Mouse (Mus musculus) left cerebral cortex, postnatal 14 days (tissue): Measurements from ENCODE around the gene Hinfp. TPM values are rescaled to one million over a fixed set of nuclear protein-coding genes. Genes with fewer than 3 reads are reported as not detected.
"Not testable (repeated sequence)": the region's sequence is repeated elsewhere in the genome, so short reads cannot be mapped to it uniquely, and the experiment has no call there.

Experiments
- DNase-seq, 2 experiments: peaks; one replicate each; pipeline ENCODE4 v3.0.0; 2021 to 2022; ENCODE audit warnings: low spot score in 2 of 2, mixed read lengths in 1 of 2
- intact Hi-C: fragments of 180-260 bp; cut with DNase I; formaldehyde crosslinking; loops from one replicate; pipeline ENCODE4 v1.15.1; 2025
- total RNA-seq, 2 experiments: library from RNA; stranded (reverse); gene quantifications; 2 replicates each; pipeline ENCODE4 v1.2.3; 2021

Hinfp gene
- total RNA-seq, 2 experiments from 2014 or later = 22.6 to 27.7 TPM

DNA sequence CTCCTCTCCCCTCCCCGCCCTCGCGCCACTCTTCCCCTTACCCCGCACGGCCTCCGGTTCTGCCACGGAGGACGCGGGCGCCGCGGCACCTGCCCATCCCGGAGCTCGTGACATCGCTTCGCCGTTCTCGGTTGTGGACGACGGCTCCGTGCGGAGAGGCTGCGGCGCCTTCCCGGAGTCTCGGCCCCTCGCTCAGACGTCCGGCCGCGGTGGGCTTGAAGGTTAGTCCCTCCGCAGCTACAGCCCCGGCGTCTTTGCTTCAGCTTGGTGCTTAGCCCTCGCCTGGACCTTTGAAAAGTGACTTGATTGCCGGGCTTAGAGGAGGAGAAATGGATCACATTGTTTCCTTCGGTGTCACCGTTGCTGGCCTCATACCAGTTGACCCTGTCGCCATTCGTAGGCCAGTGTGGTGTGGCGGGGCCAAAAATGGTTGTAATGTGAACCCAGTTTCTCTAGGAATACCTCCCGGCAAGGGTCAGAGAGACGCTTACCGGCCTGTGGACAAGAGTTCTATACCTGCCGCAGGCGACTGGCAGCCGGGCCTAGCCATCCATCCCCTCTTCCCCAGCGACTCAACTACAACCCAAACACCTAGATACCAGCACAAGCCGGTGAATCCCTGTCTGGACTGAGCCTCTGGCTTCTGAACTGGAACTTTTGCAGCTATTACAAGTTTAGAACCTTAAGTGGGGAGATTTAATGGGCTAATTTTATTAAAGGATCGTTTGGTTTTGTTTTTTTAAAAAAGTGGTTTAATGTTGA lies 30.0 kb upstream of the Hinfp start:
- DNase-seq = peak in 1 of 2 experiments; percentile 24
- intact Hi-C loops = no loop called here

DNA sequence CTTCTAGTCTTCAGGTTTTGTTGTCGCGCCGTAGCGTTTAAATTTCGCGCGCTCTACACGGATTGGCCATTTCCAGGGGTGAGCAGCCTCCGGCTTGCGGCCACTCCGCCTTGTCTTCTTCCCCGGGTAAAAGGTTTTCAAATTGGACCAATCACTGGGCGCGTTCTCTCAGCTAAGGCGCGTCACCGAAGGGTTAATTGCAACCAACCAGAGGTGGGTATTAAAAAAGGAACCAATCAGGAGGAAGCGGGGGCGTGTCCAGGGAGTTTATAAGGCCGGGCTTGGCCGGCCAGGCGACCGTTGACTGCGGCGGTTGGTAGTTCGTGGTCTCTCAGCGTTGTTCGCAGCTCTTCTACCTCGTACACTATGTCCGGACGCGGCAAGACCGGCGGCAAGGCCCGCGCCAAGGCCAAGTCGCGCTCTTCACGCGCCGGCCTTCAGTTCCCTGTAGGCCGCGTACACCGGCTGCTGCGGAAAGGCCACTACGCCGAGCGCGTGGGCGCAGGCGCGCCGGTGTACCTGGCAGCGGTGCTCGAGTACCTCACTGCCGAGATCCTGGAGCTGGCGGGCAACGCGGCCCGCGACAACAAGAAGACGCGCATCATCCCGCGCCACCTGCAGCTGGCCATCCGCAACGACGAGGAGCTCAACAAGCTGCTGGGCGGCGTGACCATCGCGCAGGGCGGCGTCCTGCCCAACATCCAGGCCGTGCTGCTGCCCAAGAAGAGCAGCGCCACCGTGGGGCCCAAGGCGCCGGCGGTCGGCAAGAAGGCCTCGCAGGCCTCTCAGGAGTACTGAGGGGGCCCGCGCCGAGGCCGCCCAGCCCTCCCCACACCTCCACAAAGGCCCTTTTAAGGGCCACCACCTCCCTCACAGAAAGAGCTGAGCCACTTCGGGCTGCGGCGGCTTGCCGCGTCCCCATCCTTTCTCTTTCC lies 29.2 kb upstream of the Hinfp start, which contains the start of gene H2afx:
H2afx (plus strand) TSS at position 299 of the 935 bp plus-strand sequence.
- peak; percentile 99 for DNase-seq
- intact Hi-C loops = no loop called here

DNA sequence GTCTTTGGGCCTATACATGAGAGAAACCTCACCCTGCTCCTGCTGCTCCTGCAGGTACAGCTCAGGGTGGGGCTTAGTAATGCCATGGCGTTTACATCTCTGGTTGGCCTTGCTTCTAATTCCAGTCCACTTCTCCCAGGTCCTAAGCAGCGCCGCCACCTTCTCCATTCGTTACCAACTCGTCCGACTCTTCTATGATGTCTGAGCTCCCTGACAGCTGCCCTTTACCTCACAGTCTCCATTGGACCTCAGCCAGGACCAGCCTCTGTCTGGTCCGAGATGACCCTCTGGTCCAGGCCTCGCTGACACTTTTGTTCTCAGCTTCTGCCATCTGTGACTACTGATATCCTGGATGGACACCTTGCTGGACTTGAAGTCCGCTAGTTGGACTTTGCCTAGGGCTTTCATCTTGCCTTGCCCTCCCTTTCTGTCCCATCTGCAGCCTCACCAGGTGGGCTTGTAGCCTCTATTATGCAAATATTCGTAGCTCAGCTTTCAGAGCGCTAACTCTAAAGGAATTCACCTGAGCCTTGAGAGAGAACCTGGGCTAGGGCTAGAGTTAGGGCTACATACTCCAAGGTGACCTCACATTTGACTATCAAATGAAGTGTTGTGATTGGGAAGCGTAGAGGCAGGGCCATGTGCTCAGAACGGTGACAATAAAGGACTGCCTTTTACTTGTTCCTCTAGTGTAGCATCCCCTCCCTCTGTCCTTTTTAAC lies 27.6 kb upstream of the Hinfp start:
- no peak for DNase-seq
- intact Hi-C loops = no loop called here

DNA sequence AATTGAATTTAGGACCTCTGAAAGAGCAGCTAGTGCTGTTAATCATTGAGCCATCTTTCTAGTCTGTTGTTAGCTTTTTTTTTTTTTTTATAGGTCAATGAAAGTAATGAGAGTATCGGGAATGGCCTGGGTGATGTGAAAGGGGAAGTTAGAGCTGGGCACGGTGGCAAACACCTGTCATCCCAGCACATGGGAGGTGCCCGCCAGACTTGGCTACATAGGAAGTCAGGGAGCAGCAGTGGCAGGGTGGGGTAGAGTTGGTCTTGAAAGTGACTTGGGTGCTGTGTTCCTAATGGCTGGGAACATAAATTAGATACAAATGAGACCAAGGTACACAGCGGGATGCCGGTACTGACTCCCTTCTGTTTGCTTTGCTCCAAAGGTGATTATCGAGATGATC lies 25.3 kb upstream of the Hinfp start:
- intact Hi-C loops = no loop called here
- no peak for DNase-seq

DNA sequence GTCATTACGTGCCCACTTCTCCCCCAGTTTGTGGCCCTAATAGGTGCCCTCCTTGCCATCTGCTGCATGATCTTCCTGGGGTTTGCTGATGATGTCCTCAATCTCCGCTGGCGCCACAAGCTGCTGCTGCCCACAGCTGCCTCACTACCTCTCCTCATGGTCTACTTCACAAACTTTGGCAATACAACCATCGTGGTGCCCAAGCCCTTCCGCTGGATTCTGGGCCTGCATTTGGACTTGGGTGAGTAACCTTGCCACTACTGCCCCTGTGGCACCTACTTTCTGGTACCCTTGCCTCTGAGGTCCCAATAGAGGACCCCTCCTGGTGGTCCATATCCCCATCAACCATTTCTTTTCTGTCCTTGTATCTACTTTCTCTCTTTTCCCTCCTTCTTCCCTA lies 22.5 kb upstream of the Hinfp start:
- DNase-seq = no peak
- intact Hi-C loops = no loop called here

DNA sequence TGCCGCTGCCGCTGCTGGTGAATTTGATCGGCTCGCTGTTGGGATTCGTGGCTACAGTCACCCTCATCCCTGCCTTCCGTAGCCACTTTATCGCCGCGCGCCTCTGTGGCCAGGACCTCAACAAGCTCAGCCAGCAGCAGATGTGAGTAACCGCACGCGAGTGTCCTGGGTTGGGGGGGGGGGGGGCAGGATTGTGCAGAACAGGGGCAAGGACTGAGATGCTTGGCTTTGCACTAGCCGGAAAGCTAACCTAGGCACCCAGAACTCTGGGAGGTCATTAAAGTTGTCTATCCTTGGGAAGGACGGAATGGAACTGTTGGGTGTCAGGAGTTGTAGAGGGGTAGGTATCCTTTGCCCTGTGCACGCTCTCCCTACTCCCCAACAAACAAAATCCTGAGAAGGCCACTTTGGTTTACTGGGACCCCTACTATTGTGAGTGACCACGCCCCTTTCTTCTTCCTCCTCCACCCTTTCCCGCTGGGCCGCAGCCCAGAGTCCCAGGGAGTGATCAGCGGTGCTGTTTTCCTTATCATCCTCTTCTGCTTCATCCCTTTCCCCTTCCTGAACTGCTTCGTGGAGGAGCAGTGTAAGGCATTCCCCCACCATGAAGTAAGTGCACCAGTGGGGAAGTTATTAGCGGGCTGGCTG lies 21.7 kb upstream of the Hinfp start:
- intact Hi-C loops = no loop called here
- DNase-seq = no peak

DNA sequence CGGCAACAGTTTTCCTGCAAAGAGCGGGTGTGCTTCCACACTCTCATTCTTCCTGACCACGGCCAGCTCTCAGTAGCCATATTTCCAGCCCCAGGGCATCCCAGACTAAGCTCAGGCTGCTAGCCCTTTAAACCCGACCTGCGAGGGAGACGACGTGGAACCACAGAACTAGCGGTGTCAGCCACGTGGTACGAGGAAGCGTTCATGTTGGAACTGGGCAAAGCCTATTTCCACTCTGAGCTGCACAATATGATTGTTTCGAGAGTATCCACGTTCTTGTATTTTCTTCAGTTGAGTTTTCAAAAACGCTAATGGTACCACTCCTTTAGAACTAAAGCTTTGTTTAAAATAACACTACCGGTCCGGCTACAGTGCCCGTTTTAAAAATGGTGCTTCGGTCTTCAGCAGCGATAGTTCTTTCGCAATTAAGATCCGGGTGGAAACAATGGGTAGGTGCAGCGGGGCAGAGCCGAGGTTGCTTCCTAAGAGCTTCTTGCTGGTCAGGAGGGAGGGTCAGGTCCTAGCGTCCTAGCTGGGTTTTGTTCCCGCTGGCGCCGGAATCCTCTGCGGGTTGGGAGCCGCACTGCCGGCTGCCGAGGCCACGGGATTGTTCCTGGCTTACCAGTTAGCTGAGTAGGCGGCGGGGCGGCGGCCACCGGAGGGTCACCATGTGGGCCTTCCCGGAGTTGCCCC lies 21.0 kb upstream of the Hinfp start:
- intact Hi-C loops = no loop called here
- peak; percentile 85 to 87 for DNase-seq

DNA sequence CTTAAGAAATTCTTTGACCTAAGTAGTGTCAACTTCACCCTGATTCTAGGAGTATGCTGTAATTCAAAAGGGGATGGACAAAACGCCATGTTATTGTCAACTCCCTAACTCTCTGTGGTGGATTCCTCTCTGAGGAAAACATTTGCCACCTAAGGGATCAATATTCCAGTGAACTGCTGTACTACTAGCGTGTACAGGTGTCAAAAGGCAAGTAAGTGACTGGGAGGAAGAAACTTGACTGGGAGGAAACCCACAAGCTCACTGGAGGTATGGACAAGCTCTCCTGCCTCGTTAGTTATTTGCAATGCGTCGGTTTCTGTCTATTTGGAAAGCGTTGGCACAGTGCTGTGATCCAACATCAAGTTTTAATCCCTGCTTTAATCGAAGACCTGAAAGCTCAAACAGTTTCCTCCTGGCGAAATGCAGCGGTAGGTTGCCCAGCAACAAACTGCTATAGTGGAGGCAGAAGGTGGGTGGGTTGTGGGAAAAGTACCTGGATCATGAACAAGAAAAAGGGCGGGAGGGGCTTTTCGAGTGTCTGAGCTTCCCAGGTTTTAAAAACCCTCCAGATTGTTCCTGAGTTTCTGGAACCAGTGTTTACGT lies 20.4 kb upstream of the Hinfp start, which contains the start of gene Dpagt1:
Dpagt1 (plus strand) TSS at position 252 of the 603 bp plus-strand sequence.
- intact Hi-C loops = no loop called here
- peak in 1 of 2 experiments; percentile 83 for DNase-seq

DNA sequence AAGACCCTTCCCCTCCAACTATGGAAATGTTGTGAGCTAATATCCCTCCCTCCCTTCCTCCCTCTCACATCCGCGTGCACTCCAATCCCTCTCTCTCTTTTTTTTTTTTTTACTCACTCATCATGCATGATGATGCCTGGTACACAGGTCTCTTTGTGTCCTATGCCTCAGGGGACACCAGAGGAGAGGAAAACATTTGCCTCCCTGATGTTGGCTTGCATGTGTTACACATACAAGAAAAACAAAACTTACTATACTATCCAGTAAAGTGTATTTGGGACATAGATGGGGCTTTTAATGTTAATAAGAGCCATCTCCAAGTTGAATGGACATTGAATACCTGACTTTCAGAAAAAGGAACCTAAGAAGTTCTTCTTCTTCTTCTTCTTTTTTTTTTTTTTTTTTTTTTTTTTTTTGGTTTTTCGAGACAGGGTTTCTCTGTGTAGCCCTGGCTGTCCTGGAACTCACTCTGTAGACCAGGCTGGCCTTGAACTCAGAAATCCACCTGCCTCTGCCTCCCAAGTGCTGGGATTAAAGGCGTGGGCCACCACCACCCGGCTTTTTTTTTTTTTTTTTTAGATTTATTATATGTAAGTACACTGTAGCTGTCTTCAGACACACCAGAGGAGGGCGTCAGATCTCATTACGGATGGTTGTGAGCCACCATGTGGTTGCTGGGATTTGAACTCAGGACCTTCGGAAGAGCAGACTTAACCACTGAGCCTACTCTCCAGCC lies 19.7 kb upstream of the Hinfp start:
- intact Hi-C loops = not testable (repeated sequence)

DNA sequence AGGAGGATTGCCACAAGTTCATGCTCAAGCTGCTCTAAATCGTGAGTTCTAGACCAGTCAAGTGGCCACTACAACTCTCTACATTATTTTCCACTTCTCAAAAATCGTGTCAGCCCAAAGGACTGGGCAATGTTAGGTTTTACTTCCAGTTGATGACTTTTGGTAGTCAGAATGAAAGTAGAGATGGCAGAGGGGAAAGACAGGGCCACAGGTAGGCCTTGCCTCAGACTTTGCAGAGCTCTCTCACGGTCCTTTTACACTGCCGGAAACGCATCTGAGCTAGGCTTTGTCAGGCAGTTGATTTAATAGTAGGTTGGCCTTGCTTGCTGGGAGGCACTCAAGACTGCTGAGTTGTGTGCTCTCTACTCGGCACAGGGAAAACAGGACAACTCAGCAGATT lies 18.7 kb upstream of the Hinfp start:
- no peak for DNase-seq
- intact Hi-C loops = no loop called here

More for the DNA sequence above, 19.7 kb upstream of the Hinfp start:
- not testable (repeated sequence) for DNase-seq

DNA sequence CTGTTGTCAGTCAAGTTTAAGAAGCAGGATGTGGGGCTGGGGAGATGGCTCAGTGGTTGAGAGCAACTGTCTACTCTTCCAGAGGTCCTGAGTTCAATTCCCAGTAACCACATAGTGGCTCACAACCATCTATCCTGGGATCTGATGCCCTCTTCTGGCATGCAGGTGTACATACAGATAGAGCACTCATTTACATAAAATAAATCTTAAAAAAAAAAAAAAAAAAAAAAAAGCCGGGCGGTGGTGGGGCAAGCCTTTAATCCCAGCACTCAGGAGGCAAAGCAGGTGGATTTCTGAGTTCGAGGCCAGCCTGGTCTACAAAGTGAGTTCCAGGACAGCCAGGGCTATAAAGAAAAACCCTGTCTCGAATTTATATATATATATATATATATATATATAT lies 18.2 kb upstream of the Hinfp start:
- intact Hi-C loops = not testable (repeated sequence)

DNA sequence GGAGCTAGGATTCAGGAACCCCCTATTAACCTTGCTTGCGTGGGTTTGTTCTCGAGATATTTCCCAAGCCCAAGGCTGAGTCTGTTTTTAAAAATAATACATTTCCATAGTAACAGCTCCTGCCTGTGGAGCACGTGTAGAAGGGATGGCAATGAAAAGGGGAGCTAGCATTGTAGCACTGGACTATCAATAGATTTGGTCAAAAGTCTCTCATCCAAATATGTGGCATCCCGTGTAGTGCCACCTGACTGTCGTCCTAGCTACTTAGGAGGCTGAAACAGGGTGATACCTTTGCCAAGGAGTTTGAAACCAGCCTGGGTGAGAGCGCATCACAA lies 15.3 kb upstream of the Hinfp start:
- DNase-seq = peak; percentile 45 to 87
- intact Hi-C loops = no loop called here

More for the DNA sequence above, 18.2 kb upstream of the Hinfp start:
- not testable (repeated sequence) for DNase-seq

DNA sequence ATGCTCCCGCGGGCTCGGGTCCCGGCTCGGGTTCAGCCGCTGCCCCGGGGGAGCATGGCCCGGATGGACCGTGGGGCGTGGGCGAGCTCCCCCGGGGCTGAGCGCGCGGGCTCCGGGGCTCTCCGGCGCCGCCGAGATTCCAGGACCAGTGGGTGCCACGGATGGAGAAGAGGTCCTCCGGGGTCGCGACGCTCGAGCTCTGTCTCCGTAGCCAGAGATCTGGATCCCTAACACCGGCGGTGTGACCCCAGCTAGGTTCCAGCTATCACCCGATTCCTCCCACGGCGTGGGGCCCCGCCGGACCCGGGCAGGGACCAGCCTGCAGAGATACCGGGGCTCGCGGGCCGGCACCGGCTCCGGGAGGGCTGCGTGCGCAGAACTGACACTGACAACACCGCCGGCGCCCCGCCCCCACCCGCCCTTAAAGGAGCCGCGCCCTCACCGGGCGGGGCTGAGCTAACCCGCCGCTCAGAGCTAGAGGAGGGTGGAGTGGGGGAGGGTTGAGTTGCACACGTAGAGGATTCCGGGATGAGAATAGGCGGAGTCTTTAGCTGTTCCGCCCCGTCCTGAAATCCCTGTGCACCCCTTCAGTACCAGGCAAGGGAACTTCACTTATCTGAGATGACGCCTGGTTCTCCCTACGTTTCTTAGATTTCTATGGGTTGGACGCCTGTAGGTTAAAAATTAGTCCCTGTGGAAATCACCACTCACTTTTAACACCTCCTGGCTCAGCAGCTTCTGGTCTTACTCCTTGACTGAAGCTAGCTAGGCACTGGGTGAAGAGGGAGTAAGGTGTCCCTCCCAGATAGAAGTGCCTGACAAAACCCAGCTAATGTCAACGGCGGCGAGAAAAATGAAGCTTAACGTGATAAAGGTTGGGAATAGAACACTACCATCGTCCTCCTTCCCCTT lies 14.7 kb upstream of the Hinfp start, which contains the start of gene C2cd2l:
C2cd2l (minus strand) TSS at position 399 of the 912 bp plus-strand sequence.
- DNase-seq = peak; percentile 92 to 97
- intact Hi-C loops = no loop called here

DNA sequence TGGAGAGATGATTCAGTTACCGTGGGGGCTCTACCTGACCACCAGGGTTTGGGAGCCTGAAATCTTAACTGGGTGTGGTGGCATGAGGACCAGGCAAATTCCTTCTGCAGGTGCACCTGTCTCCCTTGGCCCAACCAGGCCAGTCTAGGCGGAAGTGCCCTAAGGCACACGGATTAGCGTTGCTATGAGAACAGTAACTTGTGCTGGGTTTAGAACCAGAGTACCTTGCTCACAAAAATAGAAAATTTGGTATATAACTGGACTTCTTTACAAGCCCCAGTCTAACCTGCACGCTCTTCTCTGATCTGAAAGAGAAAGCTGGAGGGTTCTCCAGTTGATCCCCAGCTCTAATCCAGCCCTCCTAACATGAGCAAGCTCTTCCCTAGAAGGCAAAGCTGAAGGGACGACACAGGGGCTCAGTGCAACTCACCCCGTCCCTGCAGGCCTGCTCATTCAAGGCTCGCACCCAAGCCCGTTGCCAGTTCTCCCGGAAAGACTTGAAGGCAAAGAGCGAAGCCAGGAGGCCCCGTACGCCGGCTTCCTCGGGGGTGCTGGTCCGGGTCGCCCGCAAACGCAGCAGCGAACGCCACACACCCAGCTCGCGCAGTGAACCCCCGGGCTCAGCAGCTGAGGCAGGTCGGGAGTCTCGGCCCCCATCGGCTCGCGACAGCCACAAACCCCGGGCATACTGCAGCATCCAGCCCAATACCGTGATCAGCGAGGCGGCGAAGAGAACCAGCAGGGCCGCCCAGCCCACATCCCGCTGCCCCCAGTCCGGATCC lies 13.8 kb upstream of the Hinfp start:
- no peak for DNase-seq
- intact Hi-C loops = no loop called here

DNA sequence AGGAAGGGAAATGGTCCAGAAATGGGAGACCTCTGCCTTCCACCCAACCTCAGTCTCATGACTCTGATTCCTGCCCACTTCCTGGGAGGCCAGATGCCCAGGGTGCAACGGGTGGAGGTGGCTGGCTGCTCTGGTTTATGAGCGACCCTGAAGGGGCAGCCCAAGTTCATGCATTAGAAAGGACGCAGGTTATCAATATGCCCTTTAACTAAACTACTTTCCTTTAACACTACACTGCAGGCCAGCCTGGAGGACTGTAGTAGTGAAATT lies 13.3 kb upstream of the Hinfp start:
- intact Hi-C loops = no loop called here

More for the DNA sequence above, 13.3 kb upstream of the Hinfp start:
- no peak for DNase-seq
